Mouse (Mus musculus): ENCODE measurements at regions not wholly inside any gene's neighbourhood (a gene's known extent, or its start where the extent isn't known, plus 50 kb on each side); places are given as distances from the start of the nearest gene placed in this dataset.

DNA sequence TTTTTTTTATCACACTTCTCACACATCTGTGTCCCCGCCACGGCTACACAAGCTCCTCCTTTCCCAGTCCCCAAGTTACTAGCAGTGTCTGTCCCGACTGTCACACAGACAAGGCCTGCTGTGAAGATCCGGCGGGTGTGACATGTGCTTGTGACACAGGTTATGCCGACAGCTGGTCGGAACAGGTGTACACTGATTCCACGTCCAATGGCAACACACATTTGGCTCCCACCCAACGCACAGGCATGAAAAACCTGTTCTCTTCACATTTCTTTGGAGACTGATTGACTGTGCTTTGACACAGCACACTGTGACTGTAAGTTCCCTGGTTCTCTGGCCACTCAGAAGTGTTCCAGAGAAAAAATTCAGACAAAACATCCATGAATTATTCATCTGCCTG is 281.4 kb downstream of the En1 start:
- H3K9me3 ChIP-seq (ENCODE audit: control insufficient read depth, low read length), result no peaks in the 10 kb centered on the region
- no peak overlapping the region for H3K27ac ChIP-seq (ENCODE audit: low read depth)
- DNase-seq (ENCODE audit: low spot score) (no peak), ATAC-seq (replicated peaks; ENCODE audit: low FRiP score, low TSS enrichment, low read depth) (no peak)
- H3K27me3 ChIP-seq (replicated peaks; ENCODE audit: control insufficient read depth, insufficient read depth, low read length), result no peaks in the 10 kb centered on the region
- 77% methylated on average over 9 of the region's 9 CpGs for WGBS
- H3K9ac ChIP-seq (ENCODE audit: low read length), result no peak overlapping the region
- H3K4me3 ChIP-seq (ENCODE audit: low read depth, low read length), result no peak overlapping the region
- no peaks in the 10 kb centered on the region for H3K4me1 ChIP-seq (replicated peaks; ENCODE audit: control insufficient read depth, insufficient read depth, low read length)
- no peak overlapping the region for H3K4me2 ChIP-seq (ENCODE audit: low read length)
- H3K36me3 ChIP-seq (ENCODE audit: control insufficient read depth, insufficient read depth, low read length), result no peaks in the 10 kb centered on the region

DNA sequence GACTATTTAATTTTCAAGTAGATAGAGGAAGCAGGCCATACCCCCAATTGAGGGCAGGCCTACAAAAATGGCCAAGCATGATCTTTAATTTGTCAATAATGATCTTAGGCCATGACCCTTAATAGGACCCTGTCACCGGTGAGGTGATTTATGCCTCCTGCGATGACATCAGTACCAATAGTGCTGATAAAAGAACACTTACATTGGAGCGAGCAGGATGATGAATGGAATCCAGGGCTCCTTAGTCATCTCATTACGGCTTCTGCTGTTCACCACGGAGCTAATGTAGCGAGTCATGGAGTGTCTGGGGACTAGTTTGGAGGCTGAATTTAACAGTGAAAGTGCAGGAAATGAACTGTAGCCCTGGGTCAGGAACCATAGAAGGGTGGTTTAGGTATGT is 308.6 kb downstream of the En1 start:
- Histone ChIP-seq H3K9me3 (ENCODE audit: control insufficient read depth, low read length) (no peaks in the 10 kb centered on the region), H3K27ac (ENCODE audit: low read depth) (no peak overlapping the region), H3K9ac (ENCODE audit: low read length) (no peak overlapping the region), H3K4me3 (ENCODE audit: low read depth, low read length) (no peak overlapping the region), H3K4me1 (replicated peaks; ENCODE audit: control insufficient read depth, insufficient read depth, low read length) (no peaks in the 10 kb centered on the region), H3K36me3 (ENCODE audit: control insufficient read depth, insufficient read depth, low read length) (no peaks in the 10 kb centered on the region), H3K4me2 (ENCODE audit: low read length) (no peak overlapping the region), H3K27me3 (replicated peaks; ENCODE audit: control insufficient read depth, insufficient read depth, low read length) (no peaks in the 10 kb centered on the region)
- ATAC-seq (replicated peaks; ENCODE audit: low FRiP score, low TSS enrichment, low read depth) (no peak), DNase-seq (ENCODE audit: low spot score) (no peak)
- WGBS, result 43% methylated on average over 6 of the region's 6 CpGs

DNA sequence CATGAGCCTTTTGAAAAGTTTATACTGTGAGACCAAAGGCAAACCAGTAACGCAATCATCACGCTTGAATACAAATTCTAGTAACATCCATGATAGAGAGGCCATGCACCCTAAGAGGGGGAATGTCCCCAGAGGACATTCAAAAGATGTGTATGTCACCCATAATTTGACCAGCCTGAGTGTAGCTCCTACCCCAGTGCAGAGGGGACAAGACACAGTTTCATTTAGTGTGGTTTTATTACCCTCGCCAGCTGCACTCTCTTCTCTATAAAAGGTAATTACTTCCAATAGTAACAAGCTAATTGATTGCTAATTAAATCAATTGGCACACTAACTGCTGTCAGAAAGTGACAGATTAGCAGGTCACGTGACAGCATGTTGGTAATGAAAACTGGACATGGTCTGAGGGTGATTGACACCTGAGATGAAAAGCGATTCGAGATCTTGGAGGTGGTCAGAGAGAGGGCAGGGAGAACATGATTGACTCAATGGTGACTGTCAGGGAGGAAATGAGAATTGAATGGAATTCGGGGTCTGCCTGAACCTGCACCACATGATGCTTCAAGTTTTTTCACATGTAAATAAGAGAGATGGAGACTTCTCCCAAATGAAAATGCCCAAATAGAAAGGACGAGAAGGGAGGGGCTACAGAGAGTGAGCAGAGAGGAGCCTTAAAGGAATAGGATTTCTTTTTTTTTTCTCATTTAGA is 309.9 kb downstream of the En1 start:
- 60% methylated on average over 8 of the region's 8 CpGs for WGBS
- Histone ChIP-seq H3K27me3 (replicated peaks; ENCODE audit: control insufficient read depth, insufficient read depth, low read length) (no peaks in the 10 kb centered on the region), H3K4me1 (replicated peaks; ENCODE audit: control insufficient read depth, insufficient read depth, low read length) (no peaks in the 10 kb centered on the region), H3K9ac (ENCODE audit: low read length) (no peak overlapping the region), H3K4me2 (ENCODE audit: low read length) (no peak overlapping the region), H3K36me3 (ENCODE audit: control insufficient read depth, insufficient read depth, low read length) (no peaks in the 10 kb centered on the region), H3K27ac (ENCODE audit: low read depth) (no peak overlapping the region), H3K4me3 (ENCODE audit: low read depth, low read length) (no peak overlapping the region), H3K9me3 (ENCODE audit: control insufficient read depth, low read length) (no peaks in the 10 kb centered on the region)
- DNase-seq (ENCODE audit: low spot score) (no peak), ATAC-seq (replicated peaks; ENCODE audit: low FRiP score, low TSS enrichment, low read depth) (no peak)

DNA sequence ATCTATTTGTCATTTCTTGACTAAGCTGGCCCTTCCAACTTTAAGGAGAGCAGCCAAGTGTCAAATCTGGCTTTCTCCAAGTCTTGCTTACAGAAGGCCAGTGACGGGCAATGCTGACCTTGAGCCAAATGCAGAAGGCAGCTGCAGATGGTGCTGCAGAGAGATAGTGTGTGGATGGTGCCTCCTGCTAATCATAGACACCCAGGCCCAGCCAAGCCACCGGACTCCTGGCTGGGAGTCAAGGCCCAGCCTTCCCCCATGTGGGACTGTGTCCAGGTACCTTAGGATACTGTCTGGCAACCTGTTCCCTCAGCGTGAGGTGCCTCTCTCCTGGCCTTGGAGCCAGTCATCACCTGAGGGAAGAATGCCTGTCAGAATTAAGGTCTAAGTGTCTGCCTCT is 319.3 kb downstream of the En1 start:
- DNase-seq (ENCODE audit: low spot score) (no peak), ATAC-seq (replicated peaks; ENCODE audit: low FRiP score, low TSS enrichment, low read depth) (no peak)
- H3K27me3 ChIP-seq (replicated peaks; ENCODE audit: control insufficient read depth, insufficient read depth, low read length), result no peaks in the 10 kb centered on the region
- no peaks in the 10 kb centered on the region for H3K4me1 ChIP-seq (replicated peaks; ENCODE audit: control insufficient read depth, insufficient read depth, low read length)
- H3K4me2 ChIP-seq (ENCODE audit: low read length), result no peak overlapping the region
- H3K36me3 ChIP-seq (ENCODE audit: control insufficient read depth, insufficient read depth, low read length), result no peaks in the 10 kb centered on the region
- H3K27ac ChIP-seq (ENCODE audit: low read depth), result no peak overlapping the region
- no peak overlapping the region for H3K4me3 ChIP-seq (ENCODE audit: low read depth, low read length)
- WGBS, result 74% methylated on average over 3 of the region's 3 CpGs
- no peak overlapping the region for H3K9ac ChIP-seq (ENCODE audit: low read length)
- H3K9me3 ChIP-seq (ENCODE audit: control insufficient read depth, low read length), result no peaks in the 10 kb centered on the region

DNA sequence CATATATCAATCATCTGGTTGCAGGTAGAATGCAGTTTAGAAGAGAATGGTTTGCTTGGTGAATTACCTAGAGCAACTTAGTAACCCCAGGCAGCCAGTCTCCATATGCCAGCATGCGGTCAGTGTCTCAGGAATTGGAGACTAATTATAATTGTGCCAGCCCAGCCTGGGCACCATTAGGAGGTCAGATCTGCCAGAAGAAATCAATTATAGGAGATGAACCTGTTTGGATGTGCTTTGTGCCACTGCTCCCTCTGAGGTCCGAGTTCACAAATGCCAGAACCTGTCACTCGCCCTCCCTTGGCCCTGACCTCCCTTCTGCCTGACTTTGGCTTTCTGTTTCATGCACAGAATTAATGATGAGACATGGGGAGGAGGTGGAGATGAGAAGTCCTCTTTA is 323.1 kb downstream of the En1 start:
- Histone ChIP-seq H3K4me1 (replicated peaks; ENCODE audit: control insufficient read depth, insufficient read depth, low read length) (no peaks in the 10 kb centered on the region), H3K9me3 (ENCODE audit: control insufficient read depth, low read length) (no peaks in the 10 kb centered on the region), H3K27ac (ENCODE audit: low read depth) (no peak overlapping the region), H3K4me3 (ENCODE audit: low read depth, low read length) (no peak overlapping the region), H3K27me3 (replicated peaks; ENCODE audit: control insufficient read depth, insufficient read depth, low read length) (no peaks in the 10 kb centered on the region), H3K9ac (ENCODE audit: low read length) (no peak overlapping the region), H3K4me2 (ENCODE audit: low read length) (no peak overlapping the region), H3K36me3 (ENCODE audit: control insufficient read depth, insufficient read depth, low read length) (no peaks in the 10 kb centered on the region)
- 79% methylated on average over 3 of the region's 3 CpGs for WGBS
- DNase-seq (ENCODE audit: low spot score), result no peak
- ATAC-seq (replicated peaks; ENCODE audit: low FRiP score, low TSS enrichment, low read depth), result no peak

- Histone ChIP-seq H3K4me2 (ENCODE audit: low read length) (no peak overlapping the region), H3K27ac (ENCODE audit: low read depth) (no peak overlapping the region)
These were observed 327.9 kb downstream of the En1 start for GRCm38 (mm10) chr1:120930141-120930540.

GRCm38 (mm10) chr1:120935321-120935720 is 333.1 kb downstream of the En1 start:
- DNase-seq (ENCODE audit: low spot score) (no peak), ATAC-seq (replicated peaks; ENCODE audit: low FRiP score, low TSS enrichment, low read depth) (no peak)
- Histone ChIP-seq H3K9me3 (ENCODE audit: control insufficient read depth, low read length) (no peaks in the 10 kb centered on the region), H3K4me2 (ENCODE audit: low read length) (no peak overlapping the region), H3K9ac (ENCODE audit: low read length) (no peak overlapping the region), H3K4me1 (replicated peaks; ENCODE audit: control insufficient read depth, insufficient read depth, low read length) (no peaks in the 10 kb centered on the region), H3K36me3 (ENCODE audit: control insufficient read depth, insufficient read depth, low read length) (no peaks in the 10 kb centered on the region), H3K27me3 (replicated peaks; ENCODE audit: control insufficient read depth, insufficient read depth, low read length) (no peaks in the 10 kb centered on the region), H3K27ac (ENCODE audit: low read depth) (no peak overlapping the region), H3K4me3 (ENCODE audit: low read depth, low read length) (no peak overlapping the region)
- WGBS, result 86% methylated on average over 3 of the region's 3 CpGs

More at GRCm38 (mm10) chr1:120930141-120930540, 327.9 kb downstream of the En1 start:
- no peaks in the 10 kb centered on the region for H3K36me3 ChIP-seq (ENCODE audit: control insufficient read depth, insufficient read depth, low read length)
- DNase-seq (ENCODE audit: low spot score) (no peak), ATAC-seq (replicated peaks; ENCODE audit: low FRiP score, low TSS enrichment, low read depth) (no peak)
- 66% methylated on average over 7 of the region's 7 CpGs for WGBS
- H3K9me3 ChIP-seq (ENCODE audit: control insufficient read depth, low read length), result no peaks in the 10 kb centered on the region
- no peaks in the 10 kb centered on the region for H3K27me3 ChIP-seq (replicated peaks; ENCODE audit: control insufficient read depth, insufficient read depth, low read length)
- H3K9ac ChIP-seq (ENCODE audit: low read length), result no peak overlapping the region
- no peak overlapping the region for H3K4me3 ChIP-seq (ENCODE audit: low read depth, low read length)
- no peaks in the 10 kb centered on the region for H3K4me1 ChIP-seq (replicated peaks; ENCODE audit: control insufficient read depth, insufficient read depth, low read length)

DNA sequence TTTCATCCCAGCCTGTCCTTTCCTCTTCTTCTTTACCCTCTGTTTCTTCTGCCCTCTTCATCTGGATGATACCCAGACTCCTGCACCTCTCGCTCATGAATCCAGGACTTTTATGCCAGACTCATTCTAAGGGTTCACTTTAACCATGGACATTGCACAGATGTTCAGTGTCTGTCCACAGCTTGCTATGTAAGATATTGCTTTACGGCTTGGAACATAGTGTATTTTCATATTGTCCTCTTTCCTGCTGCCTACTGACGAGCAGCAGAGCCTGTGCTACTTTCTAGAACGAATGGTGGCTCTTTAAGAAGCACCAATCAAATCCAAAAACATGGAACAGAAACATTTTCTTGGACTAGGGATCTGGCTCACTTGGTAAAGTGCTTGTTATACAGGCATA is 341.5 kb downstream of the En1 start:
- ATAC-seq (replicated peaks; ENCODE audit: low FRiP score, low TSS enrichment, low read depth), result no peak

DNA sequence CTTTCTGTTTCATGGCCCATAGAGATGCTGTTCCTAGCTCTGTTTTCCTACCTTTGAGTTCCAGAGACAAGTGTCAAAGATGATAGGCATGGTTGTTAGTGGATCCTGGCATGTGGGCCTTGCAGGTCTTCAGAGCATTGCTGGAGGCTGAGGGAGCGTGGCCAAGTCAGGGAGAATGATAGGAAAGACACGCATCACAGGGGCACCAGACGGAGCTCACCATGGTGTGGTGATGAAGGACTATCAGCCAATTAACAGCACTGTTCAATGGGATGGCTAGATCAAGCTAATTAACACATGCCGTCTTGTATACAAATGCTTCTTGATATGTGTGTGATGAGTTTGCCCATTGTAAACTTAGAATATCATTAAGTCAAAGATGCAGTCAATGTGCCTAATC is 344.1 kb downstream of the En1 start:
- no peak overlapping the region for H3K9ac ChIP-seq (ENCODE audit: low read length)
- H3K9me3 ChIP-seq (ENCODE audit: control insufficient read depth, low read length), result no peaks in the 10 kb centered on the region
- no peaks in the 10 kb centered on the region for H3K36me3 ChIP-seq (ENCODE audit: control insufficient read depth, insufficient read depth, low read length)
- no peak overlapping the region for H3K27ac ChIP-seq (ENCODE audit: low read depth)
- H3K4me1 ChIP-seq (replicated peaks; ENCODE audit: control insufficient read depth, insufficient read depth, low read length), result no peaks in the 10 kb centered on the region
- WGBS, result 86% methylated on average over 4 of the region's 4 CpGs
- H3K4me2 ChIP-seq (ENCODE audit: low read length), result no peak overlapping the region
- H3K27me3 ChIP-seq (replicated peaks; ENCODE audit: control insufficient read depth, insufficient read depth, low read length), result no peaks in the 10 kb centered on the region
- ATAC-seq (replicated peaks; ENCODE audit: low FRiP score, low TSS enrichment, low read depth) (no peak), DNase-seq (ENCODE audit: low spot score) (no peak)
- H3K4me3 ChIP-seq (ENCODE audit: low read depth, low read length), result no peak overlapping the region

More for the DNA sequence above, 341.5 kb downstream of the En1 start:
- H3K4me1 ChIP-seq (replicated peaks; ENCODE audit: control insufficient read depth, insufficient read depth, low read length), result no peaks in the 10 kb centered on the region
- H3K9me3 ChIP-seq (ENCODE audit: control insufficient read depth, low read length), result no peaks in the 10 kb centered on the region
- H3K9ac ChIP-seq (ENCODE audit: low read length), result no peak overlapping the region
- no peaks in the 10 kb centered on the region for H3K27me3 ChIP-seq (replicated peaks; ENCODE audit: control insufficient read depth, insufficient read depth, low read length)
- H3K36me3 ChIP-seq (ENCODE audit: control insufficient read depth, insufficient read depth, low read length), result no peaks in the 10 kb centered on the region
- H3K4me3 ChIP-seq (ENCODE audit: low read depth, low read length), result no peak overlapping the region
- WGBS, result 54% methylated on average over 4 of the region's 4 CpGs
- H3K4me2 ChIP-seq (ENCODE audit: low read length), result no peak overlapping the region
- H3K27ac ChIP-seq (ENCODE audit: low read depth), result no peak overlapping the region
- no peak for DNase-seq (ENCODE audit: low spot score)

All from intestine, embryonic 14.5 days (tissue).